Mouse (Mus musculus) layer of hippocampus, postnatal 14 days (tissue): ENCODE data around the gene Slco1a4. TPM values are rescaled to one million over a fixed set of nuclear protein-coding genes. Genes with fewer than 3 reads are reported as not detected.
A peak's percentile ranks its signal among the peaks of the same experiment; 100 is the strongest.
"Not testable (repeated sequence)": the region's sequence is repeated elsewhere in the genome, so short reads cannot be mapped to it uniquely, and the experiment has no call there.

Experiments
- DNase-seq, 2 experiments: peaks; one replicate each; pipeline ENCODE4 v3.0.0; 2021 to 2022; ENCODE audit warnings: low spot score in 2 of 2, mixed read lengths in 1 of 2
- long read RNA-seq, 2 experiments: library from polyadenylated mRNA; stranded (forward); transcript quantifications; one replicate each; pipeline ENCODE4 v2.0.0; 2021
- total RNA-seq, 2 experiments: library from RNA; stranded (reverse); gene quantifications; 2 replicates each; pipeline ENCODE4 v1.2.3; 2021

Gene Slco1a4
- total RNA-seq: 10 to 100 TPM; 38.6 to 44.3 TPM
- long read RNA-seq, experiment 1, partial matches to known transcripts: 4 of 48 reads
- long read RNA-seq, experiment 1, other reads (novel, unspliced or antisense): 44 of 48 reads
- long read RNA-seq, experiment 2, partial matches to known transcripts: 3 of 45 reads
- long read RNA-seq, experiment 2, other reads (novel, unspliced or antisense): 42 of 45 reads

DNA sequence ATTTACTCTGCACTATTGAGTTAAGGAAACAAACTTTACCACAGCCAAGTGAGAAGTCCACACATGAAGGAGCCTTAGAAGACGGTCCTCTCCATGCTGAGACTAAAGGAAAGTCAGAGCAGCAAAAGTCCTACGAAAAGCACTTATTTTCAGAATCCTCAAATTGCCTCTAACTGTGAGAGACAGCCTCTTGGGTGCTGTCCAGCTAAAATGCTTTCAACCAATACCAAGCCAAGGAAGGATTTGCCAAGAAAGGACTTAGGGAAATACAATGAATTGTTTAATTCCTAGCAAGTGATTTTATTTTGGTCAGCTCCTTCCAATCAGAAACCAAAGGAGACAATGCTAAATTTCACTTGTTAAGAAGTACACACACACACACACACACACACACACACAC, at the start of gene Slco1a4:
Slco1a4 (minus strand) TSS at position 115 of the 400 bp plus-strand sequence.
- DNase-seq: peak in 1 of 2 experiments; percentile 3

DNA sequence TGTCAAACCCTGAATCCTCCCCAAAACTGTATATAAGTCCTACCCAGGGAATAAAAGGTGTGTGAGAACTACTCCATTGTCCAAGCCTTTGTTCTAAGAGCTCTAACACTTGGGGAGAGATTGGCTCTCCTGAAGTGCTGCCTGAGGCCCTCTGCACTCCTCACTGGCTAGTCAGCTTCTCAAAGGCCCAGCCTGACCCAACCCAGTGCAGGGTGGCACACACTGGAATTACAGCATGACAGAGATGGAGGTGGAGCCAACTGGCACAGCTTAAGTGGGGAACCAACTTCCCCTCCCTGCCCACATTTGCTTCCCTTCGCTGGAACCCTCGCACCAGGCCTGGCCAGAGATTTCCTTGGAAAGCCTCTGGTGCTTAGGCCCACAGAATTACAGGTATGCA, 42.2 kb upstream of the Slco1a4 start:
- no peak for DNase-seq

DNA sequence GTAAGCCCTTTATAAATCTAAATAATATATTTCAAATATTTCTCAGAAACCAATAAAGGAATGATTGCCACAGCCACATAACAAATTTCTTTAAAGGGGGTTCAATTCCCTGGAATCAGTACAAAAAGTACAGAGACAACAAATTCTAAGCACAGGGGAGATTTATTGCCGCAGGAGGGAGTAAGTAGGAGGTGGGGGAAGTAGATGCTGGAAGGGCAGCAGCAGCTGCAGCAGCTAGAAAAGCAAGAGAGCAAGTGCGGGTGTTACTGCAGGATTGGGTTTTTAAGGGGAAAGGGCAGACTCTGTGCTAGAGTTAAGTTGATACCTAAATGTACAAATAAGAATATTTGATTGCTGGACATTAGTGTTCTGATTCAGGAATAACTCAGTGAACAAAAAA, 33.7 kb upstream of the Slco1a4 start:
- DNase-seq: no peak

DNA sequence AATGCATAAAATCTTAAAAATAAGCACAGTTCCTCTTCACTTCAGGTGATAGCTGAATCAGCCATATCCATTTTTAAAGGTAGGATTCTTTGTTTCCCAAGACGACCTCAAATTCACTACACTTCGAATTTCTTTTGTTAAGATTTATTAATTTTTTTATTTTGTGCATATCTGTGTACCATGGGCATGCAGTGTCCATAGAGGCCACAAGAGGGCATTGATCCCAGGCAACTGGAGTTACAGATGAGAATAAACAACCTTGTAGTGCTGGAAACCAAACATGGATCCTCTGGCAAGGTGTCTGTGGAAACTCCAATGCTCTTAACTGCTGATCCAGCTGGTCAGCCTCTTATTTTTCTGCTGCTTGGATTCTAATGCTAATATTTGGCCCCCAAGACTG, 32.2 kb upstream of the Slco1a4 start:
- DNase-seq: no peak

DNA sequence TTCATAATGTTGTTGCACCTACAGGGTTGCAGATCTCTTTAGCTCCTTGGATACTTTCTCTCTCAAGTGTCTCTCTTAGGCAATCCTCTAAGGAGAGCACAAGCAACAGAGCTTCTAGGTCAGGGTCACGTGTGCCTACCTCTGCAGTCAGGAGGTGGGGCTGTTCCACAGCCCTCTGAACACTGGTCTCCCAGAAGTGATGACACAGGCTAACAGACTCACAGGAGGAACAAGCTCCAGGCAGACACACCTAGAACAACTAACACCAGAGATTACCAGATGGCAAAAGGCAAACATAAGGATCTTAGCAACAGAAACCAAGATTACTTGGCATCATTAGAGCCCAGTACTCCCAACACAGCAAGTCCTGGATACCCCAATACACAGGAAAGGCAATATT, 26.6 kb upstream of the Slco1a4 start:
- no peak for DNase-seq

DNA sequence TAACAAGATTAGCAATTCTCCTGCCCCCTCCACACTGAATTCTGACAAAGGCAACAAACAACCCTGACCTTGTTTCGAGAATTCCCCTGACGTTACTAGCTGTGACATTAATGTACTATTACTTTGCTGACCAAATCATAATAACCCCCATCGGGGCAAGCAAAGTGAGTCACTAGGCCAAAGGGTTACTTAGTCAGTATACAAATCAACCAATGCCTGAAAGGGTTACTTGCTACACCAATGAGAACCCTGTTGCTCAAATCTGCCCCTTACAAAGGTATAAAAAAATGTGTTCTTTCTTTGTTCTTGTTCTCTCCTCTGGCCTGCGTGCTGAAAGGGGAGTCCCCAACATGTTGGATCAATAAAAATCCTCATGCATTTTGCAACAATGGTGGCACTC, 19.7 kb upstream of the Slco1a4 start:
- DNase-seq: not testable (repeated sequence)

DNA sequence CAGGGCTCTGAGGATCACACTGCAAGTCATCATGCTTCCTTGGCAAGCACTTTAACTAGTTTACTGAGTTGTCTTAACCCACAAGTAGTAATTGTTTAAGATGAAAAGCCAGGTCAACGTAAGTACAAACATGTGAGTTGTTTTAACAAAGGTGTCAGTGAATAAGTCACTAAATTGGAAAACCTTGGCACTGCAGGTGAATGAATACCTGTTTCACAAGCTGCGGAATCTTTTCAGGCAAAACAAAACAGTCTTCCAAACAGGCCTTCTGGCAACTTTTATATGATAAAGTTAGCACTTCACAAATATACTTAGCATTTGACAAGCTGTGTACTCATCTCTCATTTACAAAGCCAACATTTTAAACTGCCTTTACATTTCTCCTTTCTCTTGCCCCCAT, 15.7 kb upstream of the Slco1a4 start:
- DNase-seq: no peak

DNA sequence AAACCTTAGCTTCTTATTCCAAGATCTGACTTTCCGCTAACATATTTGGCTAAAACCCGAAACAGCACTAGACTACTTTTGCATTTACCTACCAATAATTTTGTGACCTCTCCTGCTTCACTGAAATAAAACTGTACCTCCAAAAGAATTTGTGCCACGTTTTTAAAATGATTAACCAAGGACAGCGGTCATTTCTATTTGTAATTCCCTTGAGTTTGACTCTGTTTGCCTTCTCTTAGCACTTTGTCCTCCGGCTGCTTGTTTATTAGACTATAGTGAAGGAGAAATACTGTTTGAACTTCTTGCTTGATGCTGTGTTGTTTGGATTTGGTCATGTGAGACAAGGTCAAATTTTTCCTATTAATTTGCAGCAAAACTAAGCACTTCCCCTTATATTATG, 12.7 kb upstream of the Slco1a4 start:
- no peak for DNase-seq

DNA sequence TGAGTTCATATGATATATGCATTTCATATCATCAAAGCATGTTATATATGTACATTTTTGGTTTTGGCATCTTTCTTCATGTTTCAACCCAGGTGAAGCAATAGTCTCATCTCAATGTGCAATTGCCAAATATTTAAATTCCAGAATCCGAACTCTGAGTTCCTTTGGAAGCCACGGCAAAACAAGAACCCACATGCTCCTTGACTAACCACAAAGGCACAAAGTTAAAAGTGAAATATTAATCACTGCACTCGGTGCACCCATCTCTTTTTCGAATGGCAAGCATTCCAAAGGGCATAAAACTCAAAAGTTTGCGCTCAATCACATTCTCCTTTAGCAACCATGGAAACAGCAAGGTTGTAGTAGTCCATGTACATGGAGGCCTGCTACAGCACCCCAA, 10.0 kb upstream of the Slco1a4 start:
- no peak for DNase-seq

DNA sequence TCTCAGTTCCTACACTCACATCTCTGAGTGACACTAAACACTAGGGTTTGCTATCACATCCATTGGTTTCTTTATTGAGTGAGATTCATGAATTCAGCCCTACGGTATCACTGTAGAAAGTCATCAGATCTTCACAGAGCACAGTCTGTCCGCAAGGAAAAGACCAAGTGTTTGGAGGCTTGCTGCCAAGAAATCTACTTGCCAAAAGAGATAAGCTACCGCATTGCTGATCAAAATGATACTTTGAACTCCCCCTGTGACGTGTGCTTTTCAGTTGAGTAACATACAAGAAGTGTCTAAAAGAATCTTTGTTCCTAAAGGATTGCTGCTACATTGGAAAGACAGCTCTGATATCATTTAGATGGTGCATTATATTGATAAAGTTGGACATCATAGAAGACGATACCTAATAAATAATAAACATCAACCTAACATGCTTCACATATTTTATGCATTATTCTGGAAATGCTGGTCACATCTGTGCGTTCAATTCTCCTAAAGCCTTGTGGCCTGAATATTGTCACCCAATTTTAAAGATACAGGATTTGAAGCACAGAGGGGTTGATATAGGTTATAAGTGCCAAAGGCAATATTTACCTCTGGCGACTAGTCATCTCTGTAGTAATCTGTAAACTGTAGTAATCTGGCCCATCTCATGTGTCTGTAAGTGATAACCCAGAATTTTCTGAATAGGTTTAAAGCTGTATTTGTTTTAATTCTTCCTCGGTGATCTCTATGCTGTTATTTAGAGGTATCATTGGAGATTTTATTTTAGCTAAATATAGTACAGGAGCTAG, 1.9 kb upstream of the Slco1a4 start:
- DNase-seq: no peak

DNA sequence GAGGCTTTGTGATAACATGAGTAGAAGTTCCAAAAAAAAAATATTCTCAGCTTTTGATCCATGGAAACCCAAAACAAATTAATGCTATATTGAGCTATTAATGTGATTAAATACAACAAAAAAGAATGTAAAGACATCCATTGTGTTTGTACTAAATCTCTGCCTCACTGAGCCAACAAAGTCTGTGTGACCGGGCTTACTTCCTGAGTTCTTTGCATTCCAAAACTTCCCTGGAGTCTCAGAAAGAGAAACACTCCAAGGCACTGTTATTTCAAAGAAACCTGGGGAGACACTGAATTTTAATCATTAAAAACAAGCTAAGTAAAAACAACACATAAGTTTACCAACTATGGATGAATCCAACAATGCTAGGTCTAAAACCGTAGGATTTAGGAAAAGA, 2.4 kb downstream of the Slco1a4 start:
- DNase-seq: no peak

DNA sequence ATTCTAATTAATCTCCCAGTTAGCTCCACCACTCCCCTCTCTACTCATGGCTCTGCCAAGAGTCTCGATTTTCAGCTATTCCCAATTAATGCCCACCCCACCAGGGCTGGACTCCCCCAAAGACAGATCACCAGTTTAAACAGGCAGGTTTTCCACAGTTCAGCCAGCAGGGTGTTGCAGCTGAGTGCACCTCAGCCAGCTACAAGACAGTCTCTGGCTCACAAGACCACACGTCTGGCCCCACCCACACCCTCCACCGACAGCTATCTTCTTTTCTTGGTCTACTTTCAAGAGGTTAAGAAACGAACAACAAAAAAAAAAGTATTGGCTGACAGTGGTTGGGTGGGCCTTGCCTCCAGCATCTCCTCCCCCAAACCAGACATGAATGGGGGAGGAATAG, 6.9 kb downstream of the Slco1a4 start:
- DNase-seq: no peak

DNA sequence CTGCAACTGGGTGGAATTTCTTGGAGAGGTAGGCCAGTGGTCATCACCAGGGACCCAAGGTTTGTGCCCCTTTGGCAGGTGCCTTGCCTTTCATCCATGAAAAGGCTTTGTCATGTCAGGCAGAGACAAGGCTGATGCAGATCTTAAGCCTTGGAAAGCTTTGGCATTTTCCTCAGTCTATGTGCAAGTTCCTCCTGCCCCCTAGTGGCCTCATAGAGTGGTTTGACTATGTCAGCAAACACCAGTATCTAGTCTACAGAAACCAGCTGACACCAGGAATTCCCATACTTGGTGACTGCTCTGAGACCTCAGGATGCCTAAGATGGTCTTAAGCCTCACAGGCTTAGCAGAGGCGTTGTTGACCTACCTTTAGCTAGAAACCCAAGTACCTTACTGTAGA, 58.2 kb downstream of the Slco1a4 start:
- peak; percentile 8 to 17 for DNase-seq

DNA sequence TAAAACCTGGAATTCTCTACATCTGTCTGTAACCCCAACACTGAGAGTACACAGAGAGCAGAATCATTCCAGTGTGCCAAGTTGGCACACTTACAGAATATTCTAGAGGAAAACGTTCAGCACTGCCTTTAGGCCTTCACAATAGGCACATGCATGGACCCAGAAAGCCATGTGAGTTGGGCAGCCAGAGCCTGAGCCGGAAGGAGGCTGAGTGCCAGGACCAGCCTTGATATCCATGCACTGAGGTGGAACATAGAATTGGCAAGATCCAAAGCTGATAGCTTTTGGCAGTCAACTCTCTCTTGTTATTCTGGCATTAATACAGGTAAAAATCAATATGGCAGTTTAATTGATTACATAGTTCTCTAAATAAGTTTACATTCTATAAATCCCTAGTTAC, 81.5 kb downstream of the Slco1a4 start:
- no peak for DNase-seq

DNA sequence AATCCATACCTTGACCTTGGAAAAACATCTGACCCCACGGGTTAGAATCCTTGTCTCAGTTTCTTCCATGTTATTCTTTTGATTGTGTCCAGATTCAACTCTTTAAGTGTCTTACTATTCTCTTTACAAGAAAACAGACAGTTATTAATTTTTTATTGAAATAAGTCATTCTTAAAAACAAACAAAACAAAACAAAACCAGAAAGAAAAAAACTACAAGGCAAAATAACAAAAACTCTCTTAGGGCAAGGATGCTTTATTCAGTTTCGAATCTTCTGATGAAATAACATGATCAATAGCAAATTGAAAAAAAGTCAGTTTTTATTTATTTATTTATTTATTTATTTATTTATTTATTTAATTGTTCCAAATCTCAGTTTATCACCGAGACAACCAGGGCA, 82.3 kb downstream of the Slco1a4 start, which contains the start of gene Gm5724:
Gm5724 (minus strand) TSS at position 101 of the 400 bp plus-strand sequence.
- no peak for DNase-seq

Other genes starting within 250 kb of the Slco1a4 start
- under 1 TPM in 1 of 2 experiments, not detected in 1; 0.35 TPM for gene Slco1b2, start 226.7 kb downstream of the Slco1a4 start, total RNA-seq
- gene Gm5724, start 82.4 kb downstream of the Slco1a4 start, total RNA-seq: not detected
- not detected for gene Slco1a1, start 90.8 kb upstream of the Slco1a4 start, total RNA-seq
- not detected for gene Gm6614, start 155.2 kb upstream of the Slco1a4 start, total RNA-seq